Mouse (Mus musculus): Measurements from ENCODE around the gene Hcrt. TPM values are rescaled to one million over a fixed set of nuclear protein-coding genes. Genes with fewer than 3 reads are reported as not detected.

Gene Hcrt
- total RNA-seq (2014; rRNA removed; ENCODE audit: low replicate concordance) (not detected in 2 replicates), polyA plus RNA-seq (2015; fragmentation: Nextera tagmentation; extraction: Ambion mirVana) (not detected in 2 replicates)

GRCm38 (mm10) chr11:100762831-100763230 lies at the start of gene Hcrt:
Gene Hcrt, minus strand, starts transcription at chr11:100762931.
- no peaks in the 10 kb centered on the region for H3K9me3 ChIP-seq (replicated peaks; ENCODE audit: control insufficient read depth, low read length)
- peak within 1 kb of the TSS; percentile 44 for H3K4me3 ChIP-seq (ENCODE audit: low read depth, low read length)
- H3K36me3 ChIP-seq (replicated peaks; ENCODE audit: control insufficient read depth, insufficient read depth, low read length) = peaks cover 4% of the 10 kb centered on the region; the same call in 1 of the 2 replicates
- TF ChIP-seq CTCF (IDR thresholded peaks at IDR 0.05; ENCODE audit: low read depth) (no peak), EP300 (IDR thresholded peaks at IDR 0.05; ENCODE audit: low read depth) (no peak)
- 81% methylated on average over 7 of the region's 7 CpGs for WGBS
- no peak within 1 kb of the TSS for H3K27ac ChIP-seq (ENCODE audit: low read depth)
- no peak for DNase-seq (ENCODE audit: low spot score)
- ATAC-seq (ENCODE audit: insufficient read depth, low read depth) = no peak
- 0 out of 2 replicates have a peak, but pooled peaks cover 5% of the 10 kb centered on the region for H3K4me1 ChIP-seq (ENCODE audit: control insufficient read depth, insufficient read depth)
- H3K9ac ChIP-seq (replicated peaks; ENCODE audit: low read depth, low read length) = no peak within 1 kb of the TSS
- H3K27me3 ChIP-seq (ENCODE audit: control insufficient read depth, insufficient read depth, low read length) = peaks cover 37% of the 10 kb centered on the region
- H3K4me2 ChIP-seq (ENCODE audit: low read depth, low read length) = peak within 1 kb of the TSS; percentile 65

- no peak for DNase-seq (ENCODE audit: low spot score)
- peaks cover 3% of the 10 kb centered on the region; the same call in 1 of the 2 replicates for H3K4me1 ChIP-seq (ENCODE audit: control insufficient read depth, insufficient read depth)
- TF ChIP-seq EP300 (IDR thresholded peaks at IDR 0.05; ENCODE audit: low read depth) (no peak), CTCF (IDR thresholded peaks at IDR 0.05; ENCODE audit: low read depth) (peak; percentile 22; the same call in 1 of the 2 replicates)
- no peak overlapping the region for H3K9ac ChIP-seq (replicated peaks; ENCODE audit: low read depth, low read length)
- H3K4me3 ChIP-seq (ENCODE audit: low read depth, low read length) = no peak overlapping the region
- H3K27ac ChIP-seq (ENCODE audit: low read depth) = peak overlapping the region; percentile 7; the same call in 1 of the 2 replicates
- no peaks in the 10 kb centered on the region for H3K27me3 ChIP-seq (ENCODE audit: control insufficient read depth, insufficient read depth, low read length)
- no peak overlapping the region for H3K4me2 ChIP-seq (ENCODE audit: low read depth, low read length)
- ATAC-seq (ENCODE audit: insufficient read depth, low read depth) = no peak
- WGBS = 86% methylated on average over 2 of the region's 2 CpGs
- H3K36me3 ChIP-seq (replicated peaks; ENCODE audit: control insufficient read depth, insufficient read depth, low read length) = 0 out of 2 replicates have a peak, but pooled peaks cover 4% of the 10 kb centered on the region
- H3K9me3 ChIP-seq (replicated peaks; ENCODE audit: control insufficient read depth, low read length) = no peaks in the 10 kb centered on the region
These were observed 48.4 kb upstream of the Hcrt start for GRCm38 (mm10) chr11:100811132-100811531.

GRCm38 (mm10) chr11:100810516-100810915 lies 47.8 kb upstream of the Hcrt start:
- H3K9me3 ChIP-seq (replicated peaks; ENCODE audit: control insufficient read depth, low read length) = no peaks in the 10 kb centered on the region
- ATAC-seq (ENCODE audit: insufficient read depth, low read depth) (0 out of 2 replicates have a peak, but pooled peaks have one; percentile 18), DNase-seq (ENCODE audit: low spot score) (no peak)
- H3K4me3 ChIP-seq (ENCODE audit: low read depth, low read length) = no peak overlapping the region
- H3K27me3 ChIP-seq (ENCODE audit: control insufficient read depth, insufficient read depth, low read length) = no peaks in the 10 kb centered on the region
- H3K27ac ChIP-seq (ENCODE audit: low read depth) = peak overlapping the region; percentile 7
- H3K36me3 ChIP-seq (replicated peaks; ENCODE audit: control insufficient read depth, insufficient read depth, low read length) = 0 out of 2 replicates have a peak, but pooled peaks cover 4% of the 10 kb centered on the region
- H3K4me2 ChIP-seq (ENCODE audit: low read depth, low read length) = no peak overlapping the region
- WGBS = 35% methylated on average over 9 of the region's 9 CpGs
- TF ChIP-seq EP300 (IDR thresholded peaks at IDR 0.05; ENCODE audit: low read depth) (no peak), CTCF (IDR thresholded peaks at IDR 0.05; ENCODE audit: low read depth) (no peak)
- no peak overlapping the region for H3K9ac ChIP-seq (replicated peaks; ENCODE audit: low read depth, low read length)
- H3K4me1 ChIP-seq (ENCODE audit: control insufficient read depth, insufficient read depth) = peaks cover 4% of the 10 kb centered on the region; the same call in 1 of the 2 replicates

GRCm38 (mm10) chr11:100806380-100807305 lies 43.9 kb upstream of the Hcrt start:
- Histone ChIP-seq H3K4me1 (ENCODE audit: control insufficient read depth, insufficient read depth) (peaks cover 10% of the 10 kb centered on the region; the same call in 1 of the 2 replicates), H3K4me2 (ENCODE audit: low read depth, low read length) (no peak overlapping the region), H3K27ac (ENCODE audit: low read depth) (0 out of 2 replicates have a peak overlapping the region, but pooled peaks have one; percentile 52), H3K27me3 (ENCODE audit: control insufficient read depth, insufficient read depth, low read length) (no peaks in the 10 kb centered on the region), H3K4me3 (ENCODE audit: low read depth, low read length) (no peak overlapping the region), H3K36me3 (replicated peaks; ENCODE audit: control insufficient read depth, insufficient read depth, low read length) (peaks cover 42% of the 10 kb centered on the region), H3K9me3 (replicated peaks; ENCODE audit: control insufficient read depth, low read length) (no peaks in the 10 kb centered on the region), H3K9ac (replicated peaks; ENCODE audit: low read depth, low read length) (0 out of 2 replicates have a peak overlapping the region, but pooled peaks have one; percentile 19)
- TF ChIP-seq CTCF (IDR thresholded peaks at IDR 0.05; ENCODE audit: low read depth) = no peak
- TF ChIP-seq EP300 (IDR thresholded peaks at IDR 0.05; ENCODE audit: low read depth) = no peak
- ATAC-seq (ENCODE audit: insufficient read depth, low read depth) (no peak), DNase-seq (ENCODE audit: low spot score) (no peak)
- WGBS = 63% methylated on average over 20 of the region's 20 CpGs

- DNase-seq (ENCODE audit: low spot score) (peak; percentile 30), ATAC-seq (ENCODE audit: insufficient read depth, low read depth) (no peak; the same call in 1 of the 2 replicates)
- Histone ChIP-seq H3K36me3 (replicated peaks; ENCODE audit: control insufficient read depth, insufficient read depth, low read length) (peaks cover 53% of the 10 kb centered on the region), H3K27me3 (ENCODE audit: control insufficient read depth, insufficient read depth, low read length) (no peaks in the 10 kb centered on the region), H3K4me1 (ENCODE audit: control insufficient read depth, insufficient read depth) (peaks cover 10% of the 10 kb centered on the region; the same call in 1 of the 2 replicates), H3K9ac (replicated peaks; ENCODE audit: low read depth, low read length) (no peak overlapping the region; the same call in 1 of the 2 replicates), H3K27ac (ENCODE audit: low read depth) (peak overlapping the region; percentile 52), H3K9me3 (replicated peaks; ENCODE audit: control insufficient read depth, low read length) (no peaks in the 10 kb centered on the region), H3K4me2 (ENCODE audit: low read depth, low read length) (no peak overlapping the region), H3K4me3 (ENCODE audit: low read depth, low read length) (no peak overlapping the region)
- 31% methylated on average over 7 of the region's 7 CpGs for WGBS
- no peak for TF ChIP-seq EP300 (IDR thresholded peaks at IDR 0.05; ENCODE audit: low read depth)
- no peak for TF ChIP-seq CTCF (IDR thresholded peaks at IDR 0.05; ENCODE audit: low read depth)
These were observed 42.8 kb upstream of the Hcrt start for GRCm38 (mm10) chr11:100805535-100805934.
